Mouse (Mus musculus) left cerebral cortex, adult 9 months (tissue): Measurements from ENCODE around the gene 4933427I04Rik.

Experiments used
- DNase-seq, 2 experiments: peaks; one replicate each; pipeline ENCODE4 v3.0.0; 2022; ENCODE audit warnings: low spot score in 2 of 2

4933427I04Rik gene

DNA sequence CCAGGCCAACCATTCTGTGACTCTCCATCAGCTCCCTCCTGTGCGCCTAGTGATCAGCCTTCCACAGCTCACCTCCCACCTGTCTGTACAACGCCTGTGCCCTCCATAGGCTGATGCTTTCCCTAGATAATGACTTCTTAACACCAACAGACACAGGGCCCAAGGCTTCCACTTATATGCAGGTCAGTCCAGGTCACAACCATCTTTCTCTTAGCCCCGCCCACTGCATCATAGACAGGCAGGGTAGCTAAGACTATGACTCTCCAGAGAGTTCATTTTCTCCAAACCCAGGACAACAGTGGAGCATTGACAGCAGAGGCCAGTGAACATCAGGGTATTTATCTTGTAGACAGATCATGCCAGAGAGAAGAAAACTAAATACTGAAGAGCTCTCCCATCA is at the start of gene 4933427I04Rik:
Gene 4933427I04Rik (plus strand): TSS at position 301 of the 400 bp plus-strand sequence.
- no peak for DNase-seq

- DNase-seq = no peak
These were observed 48.8 kb upstream of the 4933427I04Rik start for GRCm38 (mm10) chr4:123810475-123811295.

DNA sequence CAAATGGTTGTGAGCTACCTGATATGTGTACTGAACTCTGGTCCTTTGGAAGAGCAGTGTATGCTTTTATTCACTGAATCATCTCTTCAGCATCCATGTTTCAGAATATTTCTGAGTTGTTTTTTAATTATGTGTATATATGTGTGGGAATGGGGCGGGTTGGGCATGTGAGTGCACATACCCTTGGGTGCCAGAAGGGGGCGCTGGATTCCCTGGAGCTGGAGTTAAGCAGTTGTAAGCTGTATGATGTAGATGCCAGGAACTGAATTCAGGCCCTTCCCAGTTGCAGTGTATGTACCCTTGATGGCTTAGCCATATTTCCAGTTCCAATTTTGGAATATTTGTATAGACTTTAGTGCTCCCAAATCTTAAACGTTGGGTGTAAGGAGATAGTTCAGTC is 47.0 kb upstream of the 4933427I04Rik start:
- no peak for DNase-seq

DNA sequence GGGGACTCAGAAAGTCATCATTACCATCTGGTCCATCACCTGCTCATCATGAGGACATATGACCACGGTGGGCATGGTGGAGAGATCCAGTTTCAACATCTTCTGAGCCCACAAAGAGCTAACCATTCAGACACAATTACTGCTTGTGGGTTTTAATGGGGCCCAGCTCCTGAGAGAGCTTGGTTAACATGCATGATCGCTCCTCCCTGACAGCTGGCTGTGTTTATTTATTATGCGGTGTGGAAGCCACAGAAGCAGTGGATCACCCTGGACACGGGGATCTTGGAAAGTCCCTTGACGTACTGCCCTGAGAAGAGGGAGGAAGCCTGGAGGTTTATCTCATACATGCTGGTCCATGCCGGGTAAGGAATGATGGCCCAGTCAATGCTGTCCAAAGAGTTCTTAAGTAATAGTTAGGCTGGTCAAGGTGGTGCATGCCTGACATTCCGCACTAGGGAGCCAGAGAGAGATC is 45.4 kb upstream of the 4933427I04Rik start:
- DNase-seq = no peak

- DNase-seq = peak in 1 of 2 experiments; percentile 10
These were observed 40.3 kb upstream of the 4933427I04Rik start for GRCm38 (mm10) chr4:123819093-123819610.

- no peak for DNase-seq
These were observed 17.4 kb upstream of the 4933427I04Rik start for GRCm38 (mm10) chr4:123842126-123842525.

GRCm38 (mm10) chr4:123856888-123857287 is 2.6 kb upstream of the 4933427I04Rik start:
- DNase-seq = no peak

DNA sequence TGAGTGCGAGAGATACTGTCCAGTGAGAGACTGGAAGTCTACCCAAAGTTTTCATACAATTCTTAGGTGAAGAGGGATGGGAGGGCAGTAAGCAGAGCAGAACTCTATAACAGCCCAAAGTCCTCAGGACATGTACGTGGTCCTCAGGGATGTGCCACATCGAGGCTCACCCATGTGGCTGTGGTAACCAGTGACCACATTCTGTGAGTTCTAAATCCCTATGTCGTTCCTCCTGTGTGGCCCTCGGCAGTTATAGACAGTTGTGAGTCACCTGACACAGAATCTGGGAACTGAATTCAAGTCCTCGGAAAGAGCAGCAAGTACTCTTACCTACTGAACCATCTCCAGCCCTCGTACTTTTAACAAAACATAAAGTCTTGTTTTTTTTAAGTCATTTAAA is 1.4 kb upstream of the 4933427I04Rik start:
- no peak for DNase-seq

DNA sequence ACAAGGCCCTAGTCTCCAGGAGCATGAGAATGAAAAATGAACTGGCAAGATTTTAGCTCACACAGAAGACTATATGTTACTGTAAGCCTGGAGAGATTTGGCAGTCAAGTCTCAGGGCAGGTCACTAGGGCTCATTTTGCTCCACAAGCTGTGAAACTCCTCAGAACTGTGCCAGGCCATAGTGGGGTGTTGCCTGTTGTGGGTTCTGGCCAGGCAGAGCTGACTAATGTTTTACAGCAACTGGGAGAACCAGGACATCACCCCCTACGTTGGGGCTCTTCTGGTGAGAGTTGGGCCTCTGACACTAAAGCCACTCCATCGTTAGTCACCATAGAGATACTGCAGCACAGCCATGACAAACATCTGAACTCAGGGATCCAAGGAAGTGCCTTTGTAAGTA is 324 bp downstream of the 4933427I04Rik start:
- DNase-seq = no peak

DNA sequence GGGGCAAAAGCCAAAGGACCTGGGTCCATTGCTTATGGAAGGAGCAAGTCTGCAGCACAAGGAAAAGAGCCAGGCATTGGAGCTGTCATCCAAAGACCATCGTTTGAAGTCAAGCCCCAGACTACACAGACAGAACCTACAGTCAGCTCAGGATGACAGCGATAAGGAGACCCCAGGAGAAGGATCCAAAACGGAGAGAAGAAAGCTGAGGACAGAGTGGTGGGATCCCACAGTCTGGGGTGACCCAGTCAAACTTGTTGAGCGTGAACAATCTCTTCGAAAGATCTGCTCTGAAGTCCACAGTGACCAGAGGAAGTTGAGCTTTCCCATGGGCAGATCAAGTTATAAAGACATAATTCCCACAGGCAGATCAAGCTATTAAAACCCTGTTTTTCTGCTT is 1.1 kb downstream of the 4933427I04Rik start:
- DNase-seq = no peak

GRCm38 (mm10) chr4:123893726-123894125 is 34.2 kb downstream of the 4933427I04Rik start:
- no peak for DNase-seq

GRCm38 (mm10) chr4:123894295-123894694 is 34.8 kb downstream of the 4933427I04Rik start:
- no peak for DNase-seq

DNA sequence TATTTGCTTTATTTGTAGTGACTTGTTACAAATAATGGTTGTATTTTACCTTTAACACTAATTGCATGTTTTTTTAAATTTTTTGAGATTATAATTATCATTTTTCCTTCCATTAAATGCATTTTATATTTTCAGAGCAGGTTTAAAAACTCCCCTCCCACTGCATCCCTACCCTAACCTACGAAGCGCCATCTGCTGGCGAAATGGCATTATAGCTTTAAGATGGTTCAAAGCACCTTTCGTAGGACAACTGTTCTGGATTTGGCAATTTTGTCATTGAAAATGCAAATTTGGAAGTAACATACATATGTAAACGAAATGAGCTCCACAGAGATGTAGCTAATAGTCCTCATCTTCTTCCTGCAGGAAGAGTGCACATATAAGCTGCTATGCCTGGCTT is 39.2 kb downstream of the 4933427I04Rik start:
- DNase-seq = peak in 1 of 2 experiments; percentile 39

DNA sequence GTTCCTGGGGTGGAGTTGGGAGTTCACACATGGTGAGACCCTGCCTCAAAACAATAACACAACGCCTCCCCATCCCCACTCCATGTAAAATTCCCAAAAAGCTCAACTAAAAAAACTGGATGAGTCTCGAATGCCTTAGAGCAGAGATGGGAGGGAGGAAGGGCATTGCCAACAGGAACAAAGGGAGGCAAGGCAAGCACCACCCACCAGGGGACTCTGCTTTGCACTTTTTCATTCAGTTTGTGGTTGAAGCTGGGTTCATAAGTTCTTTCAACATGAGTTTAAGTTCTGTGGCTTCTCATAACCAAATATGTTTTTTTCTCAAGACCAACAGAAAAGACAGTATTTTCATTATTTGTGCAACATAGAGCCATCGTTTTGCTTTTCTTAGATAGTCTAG is 44.0 kb downstream of the 4933427I04Rik start:
- no peak for DNase-seq

DNA sequence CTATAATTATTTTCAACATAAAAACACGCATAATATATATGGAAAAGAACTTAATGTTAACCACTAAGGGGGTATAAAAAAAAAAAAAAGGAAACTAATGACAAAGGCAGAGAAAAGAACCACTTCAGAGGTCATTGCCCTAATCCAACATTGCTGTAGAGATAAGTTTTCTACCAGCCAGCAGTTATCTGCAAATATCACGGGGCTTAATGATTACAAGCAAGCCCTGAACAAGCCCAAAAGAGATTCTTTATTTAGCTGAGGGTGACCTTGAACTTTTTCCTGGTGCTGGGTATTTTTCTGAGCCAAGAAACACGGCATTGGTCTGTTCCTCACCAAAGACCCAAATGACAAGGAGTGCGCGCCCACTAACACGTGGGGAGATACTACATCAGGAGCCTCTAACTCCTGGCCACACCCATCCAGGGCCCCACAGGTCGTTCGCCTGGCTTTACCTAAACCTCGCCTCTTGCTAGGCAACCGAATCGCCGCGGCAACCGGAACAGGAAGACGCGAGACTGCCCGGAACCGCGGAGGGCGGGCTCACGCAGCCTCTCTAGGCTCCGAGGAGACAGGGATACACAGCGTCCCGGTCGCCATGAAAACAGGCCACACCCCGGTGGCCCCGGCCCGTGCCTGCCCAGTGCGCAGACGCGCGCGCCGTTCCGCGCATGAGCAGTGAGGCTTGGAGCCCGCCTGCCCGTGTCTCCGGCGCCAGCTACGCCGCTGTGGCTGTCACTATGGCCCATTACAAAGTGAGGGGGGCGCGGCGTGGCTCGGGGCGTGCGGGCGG is 45.0 kb downstream of the 4933427I04Rik start, which contains the start of gene Mycbp:
Gene Mycbp (plus strand): TSS at position 500 of the 793 bp plus-strand sequence.
- DNase-seq = peak; percentile 95 to 98

- DNase-seq = no peak
These were observed 45.7 kb downstream of the 4933427I04Rik start for GRCm38 (mm10) chr4:123905126-123905668.

DNA sequence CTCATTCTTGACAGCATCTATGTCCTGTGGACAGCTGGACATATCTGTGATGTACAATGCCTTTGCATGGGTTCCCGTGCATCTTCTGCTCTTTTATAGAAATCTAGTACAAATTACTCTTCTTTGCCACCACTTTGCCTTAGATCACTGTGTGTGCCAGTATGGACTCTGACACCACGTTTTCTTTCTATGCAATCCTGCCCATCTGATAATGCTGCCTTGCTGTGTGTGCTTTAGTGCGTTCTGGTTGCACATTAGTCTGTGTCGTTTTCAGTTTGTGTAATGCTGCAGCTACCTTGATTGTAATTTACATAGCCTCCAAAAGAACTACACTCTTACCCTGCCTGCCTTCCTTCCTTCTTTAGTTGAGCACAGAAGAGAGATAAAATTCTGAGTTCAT is 52.0 kb downstream of the 4933427I04Rik start:
- DNase-seq = no peak

GRCm38 (mm10) chr4:123912431-123912830 is 53.0 kb downstream of the 4933427I04Rik start:
- DNase-seq = no peak
